24 mouse cellular contexts compared by ENCODE assay signal in genomic region chr14:48558975-48559374, GRCm38 (mm10).
"Had no signal": no experiment of that assay in that cellular context is flagged by ENCODE, and none has a peak within 500 bp of the region (broad histone marks: within the 10 kb centered on the region; RNA-seq: fewer than 3 reads in every experiment).

No protein-coding gene starts in this region.

- H3K27me3 ChIP-seq: heart, embryonic 12.5 days; hindbrain, embryonic 12.5 days; intestine, embryonic 15.5 days; limb, embryonic 12.5 days had no signal

- H3K9me3 ChIP-seq: heart, embryonic 12.5 days; hindbrain, embryonic 10.5 days; hindbrain, embryonic 12.5 days; intestine, embryonic 15.5 days; limb, embryonic 10.5 days; limb, embryonic 12.5 days had no signal

- H3K9ac ChIP-seq: heart, embryonic 12.5 days; hindbrain, embryonic 12.5 days; hindbrain, embryonic 14.5 days; intestine, embryonic 15.5 days; limb, embryonic 12.5 days had no signal

- H3K36me3 ChIP-seq: heart, embryonic 12.5 days; hindbrain, embryonic 10.5 days; hindbrain, embryonic 12.5 days; intestine, embryonic 15.5 days; limb, embryonic 10.5 days; limb, embryonic 12.5 days had no signal

- H3K4me1 ChIP-seq: hindbrain, embryonic 10.5 days; hindbrain, embryonic 12.5 days; intestine, embryonic 15.5 days; limb, embryonic 10.5 days; limb, embryonic 12.5 days had no signal

- DNase-seq: gastrocnemius, adult 2 months; gastrocnemius, postnatal 10 days; gastrocnemius, postnatal 25 days; heart, adult 18-20 months; heart, postnatal 10 days; heart, postnatal 4 days; kidney, adult 18-20 months; kidney, adult 8-10 months; kidney, postnatal 10 days; kidney, postnatal 25 days; kidney, postnatal 4 days; liver had no signal

- ATAC-seq: hindbrain, embryonic 16.5 days; inflammation-experienced regulatory T-cells, adult 6 months; intestine, embryonic 15.5 days; intestine, postnatal 0 days had no signal

- H3K4me3 ChIP-seq: gastrocnemius, adult 2 months; heart, embryonic 12.5 days; hindbrain, embryonic 10.5 days; hindbrain, embryonic 12.5 days; intestine, embryonic 15.5 days; layer of hippocampus, adult 2 months; left cerebral cortex, adult 2 months; limb, embryonic 10.5 days; limb, embryonic 12.5 days had no signal

- H3K27ac ChIP-seq: gastrocnemius, adult 2 months; hindbrain, embryonic 10.5 days; hindbrain, embryonic 12.5 days; hindbrain, embryonic 14.5 days; intestine, embryonic 15.5 days; layer of hippocampus, adult 2 months; left cerebral cortex, adult 2 months; limb, embryonic 10.5 days; limb, embryonic 12.5 days had no signal

- H3K4me2 ChIP-seq: heart, embryonic 12.5 days; hindbrain, embryonic 12.5 days; hindbrain, embryonic 14.5 days; intestine, embryonic 15.5 days; limb, embryonic 12.5 days had no signal
